Mouse (Mus musculus) cerebellum, adult 9-10 months (tissue): ENCODE results near the gene Cox6b1.

Experiments
- DNase-seq: peaks from one replicate; pipeline ENCODE4 v3.0.0; 2022

Gene Cox6b1

DNA sequence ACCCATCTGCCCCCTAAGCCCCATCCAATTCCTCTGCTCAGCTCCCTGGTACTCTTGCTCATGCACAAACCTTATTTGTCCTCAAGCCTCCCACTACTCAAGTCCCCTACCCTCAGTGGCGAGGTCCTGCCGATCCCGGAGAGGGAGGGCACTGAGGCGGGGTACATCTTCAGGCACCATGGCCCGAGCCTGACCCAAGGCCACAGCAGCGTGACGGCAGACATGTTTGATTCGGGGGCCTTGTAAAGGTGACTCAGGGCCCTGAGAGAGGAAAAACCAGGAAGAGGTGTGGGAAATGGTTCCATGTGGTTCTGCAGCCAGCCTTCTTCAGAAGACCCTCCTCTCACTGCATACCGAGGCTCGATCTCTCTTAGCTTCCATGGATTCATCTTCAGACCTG lies 41.6 kb downstream of the Cox6b1 start:
- DNase-seq, result no peak

DNA sequence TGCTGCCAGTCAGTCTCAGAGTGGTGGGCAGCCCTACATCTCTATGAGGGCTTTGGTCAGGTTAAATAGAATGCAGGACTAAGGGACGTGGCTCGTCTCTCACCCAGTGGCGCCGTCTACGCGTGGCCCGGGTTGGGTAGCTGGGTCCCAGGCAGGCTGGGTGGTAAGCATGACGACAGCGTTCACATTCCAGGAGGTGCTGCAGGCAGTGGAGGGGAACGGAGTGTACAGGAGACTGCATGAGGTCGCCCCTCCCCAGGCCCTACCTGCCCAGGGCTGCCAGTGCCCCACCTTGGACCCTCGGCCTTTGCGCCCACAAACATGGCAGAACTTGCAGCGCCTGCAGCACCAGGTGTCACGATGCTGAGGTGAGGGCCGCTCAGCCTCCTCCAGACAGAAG lies 44.4 kb downstream of the Cox6b1 start:
- DNase-seq, result no peak

DNA sequence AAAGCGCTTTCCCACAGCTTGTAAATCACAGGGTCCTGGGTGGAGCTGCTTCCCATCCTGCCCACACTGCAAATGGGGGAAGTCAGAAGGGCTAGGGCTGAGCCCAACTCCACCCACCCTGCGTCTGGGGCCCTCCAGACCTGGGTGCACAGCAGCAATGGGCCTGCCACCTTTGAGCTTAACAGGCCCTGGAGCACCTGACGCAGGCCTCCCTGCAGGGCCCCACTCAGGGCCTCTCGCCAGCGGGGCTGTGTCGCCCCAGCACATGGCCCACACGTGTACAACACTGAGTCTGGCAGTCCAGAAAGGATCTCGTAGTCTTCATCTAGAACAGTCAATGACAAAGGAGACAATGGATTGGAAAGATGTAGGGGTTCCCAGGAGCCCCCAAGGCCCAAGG lies 46.0 kb downstream of the Cox6b1 start:
- no peak for DNase-seq

DNA sequence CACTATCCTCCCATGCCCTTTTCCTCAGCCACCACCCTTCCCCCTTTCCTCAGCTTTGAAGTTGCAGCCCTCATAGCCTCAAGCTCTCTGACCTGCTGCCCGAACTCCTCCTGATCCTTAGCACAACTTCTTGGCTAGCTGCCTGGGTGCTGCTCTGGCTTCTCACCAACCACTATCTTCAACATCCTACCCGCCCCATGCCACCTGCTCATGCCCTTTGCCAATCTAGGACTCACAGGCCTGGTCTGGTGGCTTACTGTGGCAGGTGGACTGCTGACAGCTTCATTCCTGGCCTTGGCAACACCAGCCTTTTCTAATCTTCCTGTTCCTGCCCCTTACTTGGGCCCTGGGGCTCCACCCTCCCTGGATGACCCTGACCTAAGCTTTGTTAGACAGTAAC lies 53.0 kb downstream of the Cox6b1 start:
- peak; percentile 88 for DNase-seq

DNA sequence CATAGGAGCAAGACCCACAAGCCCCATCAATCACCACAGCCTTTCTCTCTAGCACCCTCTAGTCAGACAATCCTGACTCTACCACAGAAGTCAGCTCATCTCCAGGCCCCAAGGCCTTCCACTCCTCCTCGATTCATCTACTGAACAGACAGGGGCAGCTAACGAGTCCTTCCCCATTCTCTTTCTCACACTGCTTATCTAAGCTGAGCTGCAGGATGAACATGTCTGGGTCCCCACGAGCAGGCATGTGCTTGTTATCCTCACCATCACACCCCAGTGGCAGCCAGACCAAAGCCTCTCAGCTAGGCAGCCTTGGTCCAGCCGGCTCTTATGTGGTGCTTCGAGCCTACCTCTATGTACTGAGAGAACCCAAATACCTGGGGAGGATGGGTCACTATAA lies 53.6 kb downstream of the Cox6b1 start:
- DNase-seq, result no peak

DNA sequence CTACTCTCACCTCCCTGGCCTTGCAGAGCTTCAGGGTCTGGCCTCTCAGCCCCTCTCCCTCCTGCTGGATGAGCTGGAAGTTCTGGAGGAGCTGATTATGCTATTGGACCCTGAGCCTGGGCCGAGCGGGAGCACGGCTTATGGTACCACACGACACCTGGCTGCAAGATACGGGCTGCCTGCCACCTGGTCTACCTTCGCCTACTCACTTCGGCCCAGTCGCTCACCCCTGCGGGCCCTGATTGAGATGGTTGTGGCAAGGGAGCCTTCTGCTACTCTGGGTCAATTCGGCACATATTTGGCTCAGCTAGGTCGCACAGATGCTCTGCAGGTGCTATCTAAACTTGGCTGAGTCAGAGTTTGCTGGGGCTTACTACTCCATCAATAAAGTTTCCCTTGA lies 58.4 kb downstream of the Cox6b1 start:
- peak; percentile 29 for DNase-seq
